Mouse (Mus musculus) CD4-positive, CD25-positive, alpha-beta regulatory T cell, adult 4 months (primary cell): ENCODE results near the gene Plekhg6. TPM values are rescaled to one million over a fixed set of nuclear protein-coding genes. Genes with fewer than 3 reads are reported as not detected.

Source experiments
- ATAC-seq: one replicate; pipeline ENCODE4 v1.8.0; 2017
- polyA plus RNA-seq, 2 experiments: library from polyadenylated mRNA; unstranded; fragments of 100-300 nt; shearing (Covaris generic); gene quantifications; one replicate each; pipeline ENCODE4 v1.2.1; 2017

Gene Plekhg6
- polyA plus RNA-seq, 2 experiments from 2014 or later, result 0.12 TPM; not detected in 1

GRCm38 (mm10) chr6:125385066-125385974, 4.7 kb upstream of the Plekhg6 start:
- no peak for ATAC-seq

GRCm38 (mm10) chr6:125382024-125382423, 1.4 kb upstream of the Plekhg6 start:
- ATAC-seq, result no peak

- no peak for ATAC-seq
Measured at GRCm38 (mm10) chr6:125379781-125380180, 812 bp downstream of the Plekhg6 start.

- ATAC-seq, result no peak
Measured at GRCm38 (mm10) chr6:125378621-125379020, 2.0 kb downstream of the Plekhg6 start.

- ATAC-seq, result peak; percentile 45
Measured at GRCm38 (mm10) chr6:125377582-125378451, 2.8 kb downstream of the Plekhg6 start.

GRCm38 (mm10) chr6:125377042-125377441, 3.6 kb downstream of the Plekhg6 start:
- no peak for ATAC-seq

- peak; percentile 67 for ATAC-seq
Measured at GRCm38 (mm10) chr6:125367758-125368371, 12.7 kb downstream of the Plekhg6 start.

- no peak for ATAC-seq
Measured at GRCm38 (mm10) chr6:125366133-125366532, 14.5 kb downstream of the Plekhg6 start.

- ATAC-seq, result no peak
Measured at GRCm38 (mm10) chr6:125365522-125365921, 15.1 kb downstream of the Plekhg6 start.

- ATAC-seq, result no peak
Measured at GRCm38 (mm10) chr6:125364448-125364847, 16.1 kb downstream of the Plekhg6 start.

- no peak for ATAC-seq
Measured at GRCm38 (mm10) chr6:125363451-125364242, 16.9 kb downstream of the Plekhg6 start.

- no peak for ATAC-seq
Measured at GRCm38 (mm10) chr6:125363021-125363420, 17.6 kb downstream of the Plekhg6 start.

GRCm38 (mm10) chr6:125361467-125362291, 18.9 kb downstream of the Plekhg6 start:
- no peak for ATAC-seq

- no peak for ATAC-seq
Measured at GRCm38 (mm10) chr6:125360846-125361245, 19.7 kb downstream of the Plekhg6 start.

GRCm38 (mm10) chr6:125359999-125360398, 20.6 kb downstream of the Plekhg6 start:
- no peak for ATAC-seq

- ATAC-seq, result no peak
Measured at GRCm38 (mm10) chr6:125357334-125357733, 23.3 kb downstream of the Plekhg6 start.

GRCm38 (mm10) chr6:125356264-125356663, 24.3 kb downstream of the Plekhg6 start:
- ATAC-seq, result no peak

- ATAC-seq, result peak; percentile 36
Measured at GRCm38 (mm10) chr6:125355197-125355741, 25.3 kb downstream of the Plekhg6 start.

GRCm38 (mm10) chr6:125354352-125355151, 26.0 kb downstream of the Plekhg6 start:
- no peak for ATAC-seq

- ATAC-seq, result peak; percentile 66
Measured at GRCm38 (mm10) chr6:125353655-125354054, 26.9 kb downstream of the Plekhg6 start.
